Mouse (Mus musculus) ES-Bruce4 (cell line): ENCODE data around the gene Taf1c. TPM values are rescaled to one million over a fixed set of nuclear protein-coding genes. Genes with fewer than 3 reads are reported as not detected.

Experiments used
- H3K27ac ChIP-seq: 2 replicates; pipeline ENCODE4 v1.5.1; 2012; ENCODE audit warnings: low read length, inconsistent platforms; ENCODE audit not compliant: insufficient read depth
- H3K27me3 ChIP-seq: 2 replicates; pipeline ENCODE4 v1.6.1; 2012; ENCODE audit warnings: mild to moderate bottlenecking, low read length, inconsistent platforms; ENCODE audit not compliant: control insufficient read depth, poor library complexity, insufficient read depth, severe bottlenecking
- H3K36me3 ChIP-seq: 2 replicates; pipeline ENCODE4 v1.6.1; 2012; ENCODE audit warnings: inconsistent platforms, mild to moderate bottlenecking, low read length, moderate library complexity; ENCODE audit not compliant: control insufficient read depth, poor library complexity, insufficient read depth, severe bottlenecking
- H3K4me1 ChIP-seq: one replicate; pipeline ENCODE4 v1.8.1; 2011; ENCODE audit warnings: low read length; ENCODE audit not compliant: control insufficient read depth, insufficient read depth
- H3K4me3 ChIP-seq: 2 replicates; pipeline ENCODE4 v1.5.1; 2011; ENCODE audit warnings: low read depth, mild to moderate bottlenecking, low read length
- H3K9ac ChIP-seq: 2 replicates; pipeline ENCODE4 v1.6.1; 2012; ENCODE audit warnings: low read depth, mild to moderate bottlenecking, inconsistent platforms; ENCODE audit not compliant: poor library complexity, severe bottlenecking
- H3K9me3 ChIP-seq: replicated peaks from 2 replicates; pipeline ENCODE4 v1.6.1; 2012; ENCODE audit warnings: mild to moderate bottlenecking, low read length, inconsistent platforms; ENCODE audit not compliant: control insufficient read depth, poor library complexity, insufficient read depth, severe bottlenecking
- CTCF ChIP-seq: IDR thresholded peaks from one replicate; pipeline ENCODE4 v1.8.1; 2011; ENCODE audit warnings: low read depth, low read length
- EP300 ChIP-seq: IDR thresholded peaks from 2 replicates; pipeline ENCODE4 v1.6.1; 2011; ENCODE audit warnings: low read depth, low read length; ENCODE audit not compliant: insufficient read depth
- POLR2A ChIP-seq: IDR thresholded peaks from one replicate; pipeline ENCODE4 v1.8.1; 2011; ENCODE audit warnings: low read length; ENCODE audit not compliant: insufficient read depth
- polyA plus RNA-seq: library from polyadenylated mRNA; stranded (reverse); fragments of >200 nt; gene quantifications from 2 replicates; pipeline ENCODE4 v1.2.4, GENCODE M21; 2011; ENCODE audit warnings: low read depth; ENCODE audit not compliant: missing spikeins, insufficient read depth, insufficient read length

Gene Taf1c
- polyA plus RNA-seq, 1 experiment = 7.3 TPM

DNA sequence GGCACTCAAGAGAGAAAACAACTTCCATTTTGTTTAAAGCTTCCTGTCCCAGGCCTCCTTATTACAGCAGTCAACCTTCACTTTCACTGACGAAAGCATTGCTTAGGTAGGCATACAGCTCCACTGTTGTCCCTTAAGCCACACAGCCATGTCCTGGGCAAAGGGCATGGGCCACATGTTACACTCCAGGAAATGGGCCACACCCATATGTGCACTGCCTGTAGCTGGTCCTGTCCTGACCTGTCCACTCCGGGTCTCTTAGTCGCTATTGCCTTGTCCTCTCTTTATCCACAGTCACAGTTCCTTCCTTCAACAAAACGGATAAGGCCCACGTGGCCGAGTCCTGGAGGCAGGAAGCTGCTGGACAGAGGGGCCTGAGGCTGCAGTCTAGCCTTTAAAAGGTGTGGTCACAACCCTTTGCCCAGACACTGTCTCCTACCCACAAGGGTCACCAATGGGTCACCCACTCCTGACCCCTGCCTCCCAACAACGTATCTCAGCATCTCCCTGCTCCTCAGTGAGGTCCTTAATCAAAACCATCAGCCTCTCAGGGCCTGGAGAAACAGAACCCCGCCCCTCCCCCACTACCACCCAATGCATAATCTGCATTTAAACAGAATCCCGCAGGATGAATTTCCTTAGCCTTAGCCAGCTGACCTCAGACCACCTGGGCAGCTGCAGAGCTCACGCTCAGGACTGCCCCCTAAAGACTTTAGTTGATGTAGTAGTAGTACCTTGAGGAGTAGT is 22.8 kb upstream of the Taf1c start:
- no peak overlapping the region for H3K9ac ChIP-seq
- no peaks in the 10 kb centered on the region for H3K9me3 ChIP-seq
- H3K4me1 ChIP-seq = peaks cover 8% of the 10 kb centered on the region
- H3K27me3 ChIP-seq = no peaks in the 10 kb centered on the region; the same call in 1 of the 2 replicates
- no peaks in the 10 kb centered on the region for H3K36me3 ChIP-seq
- TF ChIP-seq EP300 (peak; percentile 76), CTCF (peak; percentile 20), POLR2A (no peak)
- no peak overlapping the region for H3K4me3 ChIP-seq
- no peak overlapping the region for H3K27ac ChIP-seq

DNA sequence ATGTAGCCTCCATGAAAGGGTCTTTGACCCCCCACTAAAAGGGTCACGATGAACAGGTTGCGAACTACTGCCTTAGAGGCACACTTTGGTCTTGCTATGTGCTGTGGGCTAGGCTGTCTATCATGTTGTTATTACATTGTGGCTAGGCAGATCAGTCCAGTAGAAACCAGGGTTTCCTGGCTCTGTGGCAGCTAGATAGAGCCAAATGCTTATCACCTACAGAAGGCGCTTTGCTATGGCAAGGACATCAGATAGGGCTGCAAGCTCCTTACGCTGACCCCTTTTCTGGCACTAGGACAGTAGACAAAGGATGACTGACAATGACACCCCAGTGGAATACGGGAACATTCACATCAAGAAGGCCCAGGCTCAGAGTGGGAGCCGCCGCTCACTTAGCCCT is 22.2 kb upstream of the Taf1c start:
- TF ChIP-seq POLR2A (no peak), EP300 (no peak), CTCF (no peak)
- Histone ChIP-seq H3K9me3 (no peaks in the 10 kb centered on the region), H3K36me3 (no peaks in the 10 kb centered on the region), H3K4me3 (no peak overlapping the region), H3K4me1 (peaks cover 8% of the 10 kb centered on the region), H3K27me3 (no peaks in the 10 kb centered on the region; the same call in 1 of the 2 replicates), H3K27ac (no peak overlapping the region), H3K9ac (no peak overlapping the region)

GRCm38 (mm10) chr8:119625788-119626187 is 20.8 kb upstream of the Taf1c start:
- Histone ChIP-seq H3K27ac (no peak overlapping the region), H3K9ac (no peak overlapping the region), H3K27me3 (no peaks in the 10 kb centered on the region), H3K9me3 (no peaks in the 10 kb centered on the region), H3K4me1 (peaks cover 8% of the 10 kb centered on the region), H3K4me3 (peak overlapping the region; percentile 14), H3K36me3 (no peaks in the 10 kb centered on the region)
- no peak for TF ChIP-seq CTCF
- TF ChIP-seq EP300 = no peak
- TF ChIP-seq POLR2A = no peak

DNA sequence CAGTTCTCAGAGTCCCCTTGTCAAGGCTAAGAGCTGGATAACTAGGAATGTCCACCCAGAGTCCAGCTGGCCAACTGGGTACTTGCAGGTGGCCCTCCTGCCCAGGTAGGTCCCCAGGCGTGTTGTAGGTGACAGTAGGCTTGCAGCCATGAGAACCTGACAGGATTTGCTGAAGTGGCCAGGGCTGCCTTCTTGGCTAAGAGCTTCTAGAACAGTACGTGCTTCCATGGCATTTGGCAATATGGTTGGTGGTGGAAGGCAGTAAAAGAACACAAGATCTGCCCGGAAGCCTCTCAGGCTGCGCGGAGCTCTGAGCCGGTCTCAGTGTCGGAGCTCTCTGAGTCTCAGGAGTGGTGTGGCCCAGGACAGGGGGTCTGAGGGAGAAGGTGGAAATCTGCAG is 19.9 kb upstream of the Taf1c start:
- Histone ChIP-seq H3K4me3 (no peak overlapping the region), H3K4me1 (peaks cover 10% of the 10 kb centered on the region), H3K9ac (no peak overlapping the region), H3K9me3 (no peaks in the 10 kb centered on the region), H3K27me3 (no peaks in the 10 kb centered on the region), H3K36me3 (no peaks in the 10 kb centered on the region), H3K27ac (no peak overlapping the region)
- TF ChIP-seq CTCF (no peak), POLR2A (no peak), EP300 (no peak)

GRCm38 (mm10) chr8:119623744-119624143 is 18.7 kb upstream of the Taf1c start:
- no peaks in the 10 kb centered on the region for H3K27me3 ChIP-seq
- H3K9ac ChIP-seq = no peak overlapping the region
- no peak overlapping the region for H3K4me3 ChIP-seq
- no peak overlapping the region for H3K27ac ChIP-seq
- no peaks in the 10 kb centered on the region for H3K36me3 ChIP-seq
- peaks cover 10% of the 10 kb centered on the region for H3K4me1 ChIP-seq
- H3K9me3 ChIP-seq = no peaks in the 10 kb centered on the region
- TF ChIP-seq EP300 = no peak
- TF ChIP-seq CTCF = no peak
- TF ChIP-seq POLR2A = no peak

GRCm38 (mm10) chr8:119623061-119623460 is 18.0 kb upstream of the Taf1c start:
- no peak for TF ChIP-seq CTCF
- no peak for TF ChIP-seq POLR2A
- TF ChIP-seq EP300 = no peak

More at GRCm38 (mm10) chr8:119623061-119623460, 18.0 kb upstream of the Taf1c start:
- Histone ChIP-seq H3K4me3 (no peak overlapping the region), H3K27ac (no peak overlapping the region), H3K27me3 (no peaks in the 10 kb centered on the region), H3K36me3 (no peaks in the 10 kb centered on the region), H3K4me1 (peaks cover 13% of the 10 kb centered on the region), H3K9ac (no peak overlapping the region), H3K9me3 (no peaks in the 10 kb centered on the region)
